Mouse (Mus musculus) hindbrain, postnatal 0 days (tissue): ENCODE results near the gene Rela. TPM values are rescaled to one million over a fixed set of nuclear protein-coding genes. Genes with fewer than 3 reads are reported as not detected.

Source experiments
- ATAC-seq: fragments of 200-750 bp; cut with Nextera tagmentation; 2 replicates; pipeline ENCODE4 v1.8.0; 2017; ENCODE audit warnings: mild to moderate bottlenecking, moderate TSS enrichment, moderate library complexity
- DNase-seq: peaks from one replicate; pipeline ENCODE4 v3.0.0-alpha.2; 2015; ENCODE audit warnings: low spot score
- H3K27ac ChIP-seq: fragments of 300-500 bp; sonication (generic); 2 replicates; pipeline ENCODE4 v1.5.1; 2014; ENCODE audit warnings: mild to moderate bottlenecking
- H3K27me3 ChIP-seq: fragments of 300-500 bp; sonication (generic); 2 replicates; pipeline ENCODE4 v1.6.1; 2014; ENCODE audit warnings: low read length, mixed read lengths; ENCODE audit not compliant: insufficient read depth
- H3K36me3 ChIP-seq: fragments of 300-500 bp; sonication (generic); 2 replicates; pipeline ENCODE4 v1.6.1; 2014; ENCODE audit warnings: low read length, mixed read lengths; ENCODE audit not compliant: insufficient read depth
- H3K4me1 ChIP-seq: fragments of 300-500 bp; sonication (generic); 2 replicates; pipeline ENCODE4 v1.6.1; 2014; ENCODE audit warnings: antibody characterized with exemption, low read length, mixed read lengths; ENCODE audit not compliant: insufficient read depth
- H3K4me2 ChIP-seq: fragments of 300-500 bp; sonication (generic); 2 replicates; pipeline ENCODE4 v1.6.1; 2014; ENCODE audit warnings: low read depth, mild to moderate bottlenecking, low read length, moderate library complexity, mixed read lengths
- H3K4me3 ChIP-seq: fragments of 300-500 bp; sonication (generic); 2 replicates; pipeline ENCODE4 v1.5.1; 2014; ENCODE audit warnings: low read length
- H3K9ac ChIP-seq: fragments of 300-500 bp; sonication (generic); replicated peaks from 2 replicates; pipeline ENCODE4 v1.6.1; 2014; ENCODE audit warnings: mild to moderate bottlenecking, low read length, moderate library complexity, mixed read lengths
- H3K9me3 ChIP-seq: fragments of 300-500 bp; sonication (generic); 2 replicates; pipeline ENCODE4 v1.6.1; 2016; ENCODE audit warnings: low read length, mixed read lengths
- CTCF ChIP-seq: IDR thresholded peaks from 2 replicates; pipeline ENCODE4 v1.5.1; 2016; ENCODE audit warnings: antibody characterized with exemption, control low read depth, low read depth
- WGBS: fragments of 180-500 bp; shearing (Covaris S2); extraction: QIAGEN DNeasy Blood & Tissue Kit; methylation state at CpG from one replicate; pipeline ENCODE4 v1.1.7; 2014; 5-methylcytosine and 5-hydroxymethylcytosine counted together
- polyA plus RNA-seq: library from polyadenylated mRNA; unstranded; fragments of >200 nt; fragmentation: Nextera tagmentation; extraction: Ambion mirVana; gene quantifications from 2 replicates; pipeline ENCODE4 v1.2.1, GENCODE M21; 2015
- total RNA-seq: library from RNA; depleted of rRNA; stranded (reverse); fragments of >200 nt; gene quantifications from 2 replicates; pipeline ENCODE4 v1.2.3, GENCODE M21; 2014

Gene Rela
- total and polyA plus RNA-seq, 2 experiments from 2014 or later: 30.3 to 40.8 TPM

DNA sequence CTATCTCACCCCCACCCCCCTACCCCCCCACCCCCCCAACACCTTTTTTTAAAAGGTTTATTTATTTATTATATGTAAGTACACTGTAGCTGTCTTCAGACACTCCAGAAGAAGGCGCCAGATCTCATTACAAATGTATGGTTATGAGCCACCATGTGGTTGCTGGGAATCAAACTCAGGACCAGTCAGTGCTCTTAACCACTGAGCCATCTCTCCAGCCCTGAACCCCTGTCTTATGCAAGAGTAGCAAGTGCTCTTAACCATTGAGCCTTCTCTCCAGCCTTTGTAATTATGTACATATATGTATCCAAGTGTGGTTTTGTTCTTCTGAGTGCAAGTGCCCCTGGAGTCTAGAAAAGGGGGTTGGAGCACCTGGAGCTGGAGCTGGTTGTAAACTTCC is 25.3 kb upstream of the Rela start:
- Histone ChIP-seq H3K9ac (no peak overlapping the region), H3K36me3 (peaks cover 13% of the 10 kb centered on the region; the same call in 1 of the 2 replicates), H3K27ac (no peak overlapping the region), H3K27me3 (no peaks in the 10 kb centered on the region; the same call in 1 of the 2 replicates), H3K4me1 (0 out of 2 replicates have a peak, but pooled peaks cover 7% of the 10 kb centered on the region), H3K4me3 (no peak overlapping the region), H3K4me2 (no peak overlapping the region), H3K9me3 (no peaks in the 10 kb centered on the region)
- DNase-seq (no peak), ATAC-seq (no peak)
- TF ChIP-seq CTCF: no peak
- WGBS: 88% methylated on average over 1 of the region's 1 CpGs

DNA sequence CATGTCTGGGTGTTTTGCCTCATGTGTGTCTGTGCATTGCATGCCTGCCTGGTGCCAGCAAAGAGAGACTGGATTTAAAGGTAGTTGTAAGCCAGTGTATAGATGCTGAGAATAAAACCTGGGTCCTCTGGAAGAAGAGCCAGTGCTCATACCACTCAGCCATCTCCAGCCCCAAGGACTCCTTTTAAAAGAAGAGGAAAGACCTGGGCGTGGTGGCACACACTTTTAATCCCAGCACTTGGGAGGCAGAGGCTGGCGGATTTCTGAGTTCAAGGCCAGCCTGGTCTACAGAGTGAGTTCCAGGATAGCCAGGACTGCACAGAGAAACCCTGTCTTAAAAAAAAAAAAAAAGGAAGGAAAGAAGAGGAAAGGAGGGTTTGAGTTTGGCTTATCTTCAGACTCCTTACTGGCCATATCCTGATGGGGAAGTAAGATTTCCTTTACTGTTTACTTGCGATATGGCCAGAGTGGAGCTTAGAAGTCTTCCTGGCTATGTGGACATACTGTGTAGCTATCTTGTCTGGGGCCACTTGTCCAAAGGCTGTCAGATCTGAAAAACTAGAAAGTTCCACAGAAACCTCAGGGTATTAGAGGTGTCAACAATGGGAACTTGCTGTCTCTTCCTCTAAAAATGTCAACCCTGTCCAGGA is 24.4 kb upstream of the Rela start:
- H3K36me3 ChIP-seq: peaks cover 4% of the 10 kb centered on the region; the same call in 1 of the 2 replicates
- no peak overlapping the region for H3K4me3 ChIP-seq
- no peak for DNase-seq
- 0 out of 2 replicates have a peak, but pooled peaks cover 7% of the 10 kb centered on the region for H3K4me1 ChIP-seq
- H3K9me3 ChIP-seq: no peaks in the 10 kb centered on the region
- no peak for ATAC-seq
- H3K9ac ChIP-seq: no peak overlapping the region
- H3K4me2 ChIP-seq: no peak overlapping the region
- H3K27me3 ChIP-seq: no peaks in the 10 kb centered on the region; the same call in 1 of the 2 replicates
- 73% methylated on average over 3 of the region's 3 CpGs for WGBS
- H3K27ac ChIP-seq: no peak overlapping the region
- TF ChIP-seq CTCF: no peak

DNA sequence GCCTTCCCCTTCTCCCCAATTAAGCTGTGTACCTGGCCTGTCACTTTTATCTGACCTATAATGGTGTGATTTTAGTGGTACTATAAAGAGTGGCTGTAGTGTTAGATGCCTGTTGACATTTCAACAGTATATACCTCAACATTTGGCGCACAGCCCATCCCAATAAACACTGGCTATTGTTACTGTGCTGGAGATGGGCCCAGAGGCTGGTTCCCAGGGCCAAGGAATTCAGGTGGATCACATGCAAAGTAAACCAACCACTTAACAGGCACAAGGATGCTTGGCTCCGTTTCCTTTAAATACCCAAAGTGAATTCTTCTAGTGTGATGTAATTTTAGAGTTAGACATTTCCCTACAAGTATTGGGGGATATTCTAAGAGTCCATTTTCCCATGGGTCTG is 22.3 kb upstream of the Rela start:
- Histone ChIP-seq H3K9ac (no peak overlapping the region), H3K4me3 (no peak overlapping the region), H3K4me1 (no peaks in the 10 kb centered on the region), H3K9me3 (no peaks in the 10 kb centered on the region), H3K27ac (no peak overlapping the region), H3K27me3 (no peaks in the 10 kb centered on the region; the same call in 1 of the 2 replicates), H3K36me3 (no peaks in the 10 kb centered on the region), H3K4me2 (no peak overlapping the region)
- ATAC-seq (no peak), DNase-seq (no peak)
- TF ChIP-seq CTCF: no peak
- WGBS: 50% methylated on average over 2 of the region's 2 CpGs

DNA sequence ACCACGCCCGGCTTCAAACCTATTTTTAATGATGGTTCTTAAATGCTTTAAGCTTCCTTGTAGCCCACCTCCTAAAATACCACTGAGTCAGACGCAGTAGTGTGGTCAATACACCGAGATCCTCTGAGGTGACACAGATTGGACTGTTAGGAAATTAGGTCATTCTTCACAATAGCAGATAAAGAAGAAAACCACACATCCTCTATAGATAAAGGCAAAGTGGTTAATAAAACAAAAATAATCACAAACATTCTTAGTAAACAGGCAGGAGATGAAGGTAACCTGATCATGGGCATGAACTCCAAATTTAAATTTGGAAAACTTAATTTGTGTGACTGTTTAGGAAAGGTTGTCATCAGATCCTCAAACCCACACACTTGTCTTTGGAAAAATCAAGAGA is 17.3 kb upstream of the Rela start:
- Histone ChIP-seq H3K4me2 (no peak overlapping the region), H3K9me3 (no peaks in the 10 kb centered on the region), H3K36me3 (no peaks in the 10 kb centered on the region), H3K27me3 (no peaks in the 10 kb centered on the region; the same call in 1 of the 2 replicates), H3K4me1 (no peaks in the 10 kb centered on the region), H3K27ac (no peak overlapping the region), H3K4me3 (no peak overlapping the region), H3K9ac (no peak overlapping the region)
- 93% methylated on average over 4 of the region's 4 CpGs for whole genome bisulfite sequencing
- DNase-seq: no peak
- no peak for TF ChIP-seq CTCF
- ATAC-seq: no peak

DNA sequence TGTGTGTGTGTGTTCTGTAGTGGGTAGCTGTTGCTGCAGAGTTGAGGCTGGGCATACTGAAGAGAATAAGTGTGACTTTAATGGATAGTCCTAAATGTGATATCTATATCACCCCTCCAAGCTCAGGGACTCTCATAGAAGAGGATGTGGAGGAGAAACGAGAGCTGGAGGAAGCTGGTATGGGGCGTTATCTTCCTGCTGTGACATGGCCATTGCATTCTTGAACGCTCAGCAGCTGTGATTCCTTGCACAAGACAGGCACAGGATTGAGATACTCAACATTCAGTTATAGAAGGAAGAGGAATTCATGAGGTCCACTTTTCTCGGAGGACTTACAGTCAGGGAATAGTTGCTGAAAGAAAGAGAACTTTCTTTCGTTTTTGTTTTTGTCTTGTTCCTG is 15.4 kb upstream of the Rela start:
- no peaks in the 10 kb centered on the region for H3K4me1 ChIP-seq
- no peaks in the 10 kb centered on the region for H3K27me3 ChIP-seq
- H3K4me2 ChIP-seq: no peak overlapping the region
- no peak overlapping the region for H3K9ac ChIP-seq
- H3K9me3 ChIP-seq: no peaks in the 10 kb centered on the region
- H3K4me3 ChIP-seq: no peak overlapping the region
- no peaks in the 10 kb centered on the region for H3K36me3 ChIP-seq
- no peak for TF ChIP-seq CTCF
- DNase-seq: no peak
- 78% methylated on average over 5 of the region's 5 CpGs for WGBS
- H3K27ac ChIP-seq: no peak overlapping the region
- ATAC-seq: no peak

DNA sequence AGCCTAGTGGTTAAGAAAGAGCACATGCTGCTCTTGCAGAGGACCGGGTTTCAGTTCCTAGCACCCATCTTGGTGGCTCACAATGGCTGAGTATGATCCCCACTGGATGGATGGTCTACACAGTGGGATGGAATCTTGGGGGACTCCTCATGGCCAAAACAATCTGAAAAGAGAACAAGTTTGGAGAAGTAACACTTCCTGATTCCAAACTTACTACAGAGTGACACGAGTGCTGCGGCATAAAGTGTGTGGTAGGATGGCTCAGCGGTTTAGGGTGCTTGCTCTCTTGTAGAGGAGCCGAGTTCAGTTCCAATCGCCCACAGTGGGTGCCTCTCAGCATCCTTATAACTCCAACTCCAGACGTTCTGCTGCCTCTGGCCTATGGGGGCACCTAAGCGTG is 12.0 kb upstream of the Rela start:
- WGBS: 88% methylated on average over 8 of the region's 8 CpGs
- no peak for TF ChIP-seq CTCF
- ATAC-seq: no peak

DNA sequence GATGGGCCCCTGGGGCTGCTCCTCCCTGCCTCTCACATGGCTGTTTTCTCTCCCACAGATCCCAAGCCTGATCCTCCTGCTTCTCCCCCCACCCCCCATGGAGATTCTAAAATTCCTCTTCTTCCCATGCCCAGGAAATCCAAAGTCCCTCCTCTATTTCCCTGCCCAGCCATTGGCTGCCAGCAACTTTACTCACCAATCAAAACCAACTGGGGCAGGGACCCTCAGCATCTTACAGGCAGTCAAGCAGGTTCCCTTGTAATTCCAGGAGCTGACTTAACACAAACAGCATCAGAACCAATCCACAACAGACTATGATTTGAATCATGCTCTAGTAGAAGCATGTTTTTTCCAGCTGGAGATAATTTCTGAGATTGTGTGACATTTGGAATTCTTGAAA is 7.4 kb upstream of the Rela start:
- Histone ChIP-seq H3K27ac (no peak overlapping the region), H3K4me1 (no peaks in the 10 kb centered on the region), H3K9ac (no peak overlapping the region), H3K36me3 (no peaks in the 10 kb centered on the region), H3K9me3 (no peaks in the 10 kb centered on the region), H3K27me3 (no peaks in the 10 kb centered on the region), H3K4me3 (no peak overlapping the region), H3K4me2 (no peak overlapping the region)
- TF ChIP-seq CTCF: no peak
- ATAC-seq (no peak), DNase-seq (no peak)

More for the DNA sequence above, 12.0 kb upstream of the Rela start:
- Histone ChIP-seq H3K4me3 (no peak overlapping the region), H3K9ac (no peak overlapping the region), H3K27ac (no peak overlapping the region), H3K36me3 (no peaks in the 10 kb centered on the region), H3K9me3 (no peaks in the 10 kb centered on the region), H3K4me2 (no peak overlapping the region), H3K27me3 (no peaks in the 10 kb centered on the region), H3K4me1 (no peaks in the 10 kb centered on the region)
- DNase-seq: no peak
